11 mouse cellular contexts compared by ENCODE assay signal in the genomic region with DNA sequence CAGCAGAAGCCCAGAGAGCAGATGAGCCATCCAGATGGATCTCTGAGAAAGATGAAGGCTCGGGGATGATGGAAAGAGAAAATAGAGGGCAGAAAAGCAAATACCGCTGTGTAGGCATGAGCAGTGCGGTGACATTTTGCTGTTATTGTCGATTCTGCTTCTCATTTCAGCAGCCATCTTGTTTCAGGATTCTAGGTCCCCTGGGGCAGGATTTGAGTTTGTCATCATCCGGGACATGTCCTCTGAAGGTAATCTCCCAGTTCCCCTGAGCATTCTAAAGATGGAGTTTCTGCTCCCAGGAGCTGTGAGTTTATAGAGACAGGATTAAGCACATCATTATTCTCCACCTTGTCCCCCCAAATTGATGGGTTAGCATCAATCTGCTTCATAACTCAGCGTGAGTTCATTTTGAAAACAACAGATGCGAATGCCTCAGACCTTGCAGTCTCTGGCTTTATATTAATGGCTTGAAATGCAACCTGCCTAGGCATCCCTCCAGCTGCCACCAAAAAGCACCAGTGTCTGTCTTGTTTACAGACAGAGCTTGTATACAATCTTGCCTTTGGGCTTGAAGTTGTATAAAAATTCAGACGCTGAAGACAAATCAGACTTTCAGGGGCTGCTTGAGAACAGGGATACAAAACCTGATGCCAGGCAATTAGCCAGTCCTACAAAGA.
"Had no signal": no experiment of that assay in that cellular context is flagged by ENCODE, and none has a peak within 500 bp of the region (broad histone marks: within the 10 kb centered on the region; RNA-seq: fewer than 3 reads in every experiment).

No protein-coding gene starts in this region.

- DNase-seq: kidney, adult 2 months; kidney, postnatal 14 days; layer of hippocampus, postnatal 36 days; liver; liver, embryonic 13.5 days; liver, postnatal 0 days; right cerebral cortex, adult 18-20 months had no signal

- ATAC-seq: liver, postnatal 0 days had no signal

- H3K9ac ChIP-seq: kidney, embryonic 15.5 days; limb, embryonic 12.5 days; liver, embryonic 13.5 days; liver, postnatal 0 days; lung, embryonic 15.5 days had no signal

- H3K36me3 ChIP-seq: kidney, embryonic 15.5 days; limb, embryonic 12.5 days; liver, embryonic 13.5 days; lung, embryonic 15.5 days had no signal

- H3K27me3 ChIP-seq: kidney, embryonic 15.5 days; limb, embryonic 12.5 days; liver, embryonic 13.5 days; lung, embryonic 15.5 days had no signal

- H3K9me3 ChIP-seq: kidney, embryonic 15.5 days; limb, embryonic 12.5 days; liver, embryonic 13.5 days; lung, embryonic 15.5 days had no signal

- H3K4me3 ChIP-seq: kidney, embryonic 15.5 days; limb, embryonic 12.5 days; liver, embryonic 13.5 days; lung, embryonic 15.5 days had no signal

- H3K4me2 ChIP-seq: kidney, embryonic 15.5 days; limb, embryonic 12.5 days; liver, embryonic 13.5 days; lung, embryonic 15.5 days had no signal

- H3K27ac ChIP-seq: kidney, embryonic 15.5 days; limb, embryonic 12.5 days; liver, embryonic 13.5 days; lung, embryonic 15.5 days; stomach, postnatal 0 days had no signal

- H3K4me1 ChIP-seq: kidney, embryonic 15.5 days; liver, embryonic 13.5 days had no signal
